Mouse (Mus musculus) adrenal gland, postnatal 0 days (tissue): Measurements from ENCODE around the gene Samd9l. TPM values are rescaled to one million over a fixed set of nuclear protein-coding genes. Genes with fewer than 3 reads are reported as not detected.

ENCODE experiments used
- polyA plus RNA-seq: library from polyadenylated mRNA; unstranded; fragments of >200 nt; fragmentation: Nextera tagmentation; extraction: Ambion mirVana; gene quantifications from 2 replicates; pipeline ENCODE4 v1.2.1, GENCODE M21; 2015

Samd9l gene
- 4.6 and 4.9 TPM in 2 replicates for polyA plus RNA-seq

DNA sequence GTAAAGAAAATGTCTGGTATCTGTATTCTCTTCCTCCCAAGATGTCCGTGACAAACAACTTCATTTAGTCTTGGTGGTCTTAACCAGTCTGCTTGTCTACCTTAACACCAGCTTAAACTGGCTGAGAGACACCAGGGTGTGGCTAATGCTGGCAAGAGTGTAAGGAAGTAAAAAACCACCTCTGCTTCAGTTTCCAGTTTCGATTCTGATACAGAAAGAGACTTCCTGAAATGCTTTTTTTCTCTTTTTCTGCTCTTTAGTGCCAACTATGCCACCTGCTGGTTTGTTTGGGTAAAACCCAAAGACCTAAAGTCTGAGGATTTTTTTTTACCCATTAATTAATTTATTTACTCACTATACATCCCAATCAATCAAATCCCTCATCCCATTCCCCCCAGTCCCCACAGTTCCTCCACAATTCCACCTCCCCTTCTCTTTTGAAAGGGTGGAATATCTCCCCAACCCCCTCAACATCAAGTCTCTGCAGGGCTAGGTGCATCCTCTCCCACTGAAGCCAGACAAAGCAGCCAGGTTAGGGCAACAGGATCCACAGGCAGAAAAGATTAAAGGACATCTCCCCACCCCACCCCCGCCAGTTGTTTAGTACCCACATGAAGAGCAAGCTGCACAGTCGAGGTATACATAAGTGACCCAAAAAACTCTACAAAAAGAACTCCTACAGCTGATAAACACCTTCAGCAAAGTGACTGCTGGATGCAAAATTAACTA is at the start of gene Samd9l:
TSS of gene Samd9l (minus strand) at position 233 of the 729 bp plus-strand sequence.

Other genes with a start within 250 kb of the Samd9l start
- gene Hepacam2, start 98.7 kb upstream of the Samd9l start, polyA plus RNA-seq: 0.22 and 0.58 TPM in 2 replicates
- gene Vps50, start 98.8 kb upstream of the Samd9l start, polyA plus RNA-seq: 19.7 and 24.0 TPM in 2 replicates